Mouse (Mus musculus) midbrain, embryonic 11.5 days (tissue): ENCODE results near the gene Slc45a1. TPM values are rescaled to one million over a fixed set of nuclear protein-coding genes. Genes with fewer than 3 reads are reported as not detected.

Source experiments
- ATAC-seq: fragments of 200-750 bp; cut with Nextera tagmentation; 2 replicates; pipeline ENCODE4 v1.8.0; 2017; ENCODE audit warnings: moderate TSS enrichment, moderate library complexity; ENCODE audit not compliant: low FRiP score
- DNase-seq: peaks from one replicate; pipeline ENCODE4 v3.0.0; 2015; ENCODE audit warnings: low spot score; ENCODE audit errors: missing footprints
- H3K27ac ChIP-seq: fragments of 300-500 bp; sonication (generic); 2 replicates; pipeline ENCODE4 v1.5.1; 2014; ENCODE audit warnings: low read depth, low read length
- H3K27me3 ChIP-seq: fragments of 300-500 bp; sonication (generic); 2 replicates; pipeline ENCODE4 v1.6.1; 2014; ENCODE audit warnings: mild to moderate bottlenecking, low read length, moderate library complexity, mixed read lengths; ENCODE audit not compliant: control insufficient read depth, insufficient read depth
- H3K36me3 ChIP-seq: fragments of 300-500 bp; sonication (generic); 2 replicates; pipeline ENCODE4 v1.6.1; 2014; ENCODE audit warnings: mild to moderate bottlenecking, low read length, moderate library complexity, mixed read lengths; ENCODE audit not compliant: control insufficient read depth, insufficient read depth
- H3K4me1 ChIP-seq: fragments of 300-500 bp; sonication (generic); 2 replicates; pipeline ENCODE4 v1.6.1; 2014; ENCODE audit warnings: low read length; ENCODE audit not compliant: control insufficient read depth, insufficient read depth
- H3K4me2 ChIP-seq: fragments of 300-500 bp; sonication (generic); 2 replicates; pipeline ENCODE4 v1.6.1; 2014; ENCODE audit warnings: mild to moderate bottlenecking, moderate library complexity
- H3K4me3 ChIP-seq: fragments of 300-500 bp; sonication (generic); 2 replicates; pipeline ENCODE4 v1.5.1; 2014; ENCODE audit warnings: low read depth, low read length
- H3K9ac ChIP-seq: fragments of 300-500 bp; sonication (generic); 2 replicates; pipeline ENCODE4 v1.6.1; 2014; ENCODE audit warnings: low read length
- H3K9me3 ChIP-seq: fragments of 300-500 bp; sonication (generic); 2 replicates; pipeline ENCODE4 v1.6.1; 2016; ENCODE audit warnings: low read length; ENCODE audit not compliant: control insufficient read depth
- WGBS: fragments of 180-500 bp; shearing (Covaris S2); extraction: QIAGEN DNeasy Blood & Tissue Kit; methylation state at CpG from one replicate; pipeline ENCODE4 v1.1.7; 2014; 5-methylcytosine and 5-hydroxymethylcytosine counted together
- polyA plus RNA-seq: library from polyadenylated mRNA; unstranded; fragments of >200 nt; fragmentation: Nextera tagmentation; extraction: Ambion mirVana; gene quantifications from 2 replicates; pipeline ENCODE4 v1.2.1, GENCODE M21; 2014

The Slc45a1 gene
- polyA plus RNA-seq, 1 experiment from 2014 or later = 4.7 TPM

DNA sequence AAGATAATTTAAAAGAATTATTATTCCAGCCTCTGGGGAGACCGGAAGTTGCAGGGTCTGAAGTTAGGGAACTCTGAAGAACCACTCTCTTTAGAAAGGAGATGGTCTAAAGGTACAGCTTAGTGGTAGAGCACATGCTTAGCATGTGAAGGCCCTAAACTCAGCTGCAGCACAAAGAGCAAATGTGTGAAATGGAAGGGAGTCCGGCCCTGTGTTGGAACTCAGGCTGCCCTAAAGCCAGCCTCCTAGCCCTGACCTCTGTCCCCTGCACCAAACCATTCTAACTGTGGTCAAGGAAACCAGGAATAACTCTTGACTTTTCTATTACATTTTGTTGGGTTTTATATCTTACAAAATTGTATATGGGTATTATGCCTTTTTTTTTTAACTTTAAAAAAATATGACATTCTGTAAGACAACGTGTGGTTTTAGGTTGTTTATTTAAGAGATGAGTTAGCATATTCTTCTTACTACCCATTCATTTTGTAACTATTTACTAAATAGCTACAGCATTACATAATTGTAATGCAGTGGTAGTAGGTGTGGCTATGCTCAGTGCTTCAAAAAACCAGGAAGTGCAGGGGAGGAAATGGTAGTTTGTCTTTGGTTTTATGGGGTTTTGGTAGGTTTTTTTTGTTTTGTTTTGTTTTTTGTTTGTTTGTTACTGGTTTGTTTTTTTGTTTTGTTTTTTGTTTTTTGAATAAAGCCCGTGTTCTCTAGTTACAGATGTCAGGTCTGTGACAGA, 58.3 kb downstream of the Slc45a1 start:
- ATAC-seq = no peak
- WGBS = 82% methylated on average over 4 of the region's 4 CpGs
- no peak overlapping the region for H3K4me2 ChIP-seq

DNA sequence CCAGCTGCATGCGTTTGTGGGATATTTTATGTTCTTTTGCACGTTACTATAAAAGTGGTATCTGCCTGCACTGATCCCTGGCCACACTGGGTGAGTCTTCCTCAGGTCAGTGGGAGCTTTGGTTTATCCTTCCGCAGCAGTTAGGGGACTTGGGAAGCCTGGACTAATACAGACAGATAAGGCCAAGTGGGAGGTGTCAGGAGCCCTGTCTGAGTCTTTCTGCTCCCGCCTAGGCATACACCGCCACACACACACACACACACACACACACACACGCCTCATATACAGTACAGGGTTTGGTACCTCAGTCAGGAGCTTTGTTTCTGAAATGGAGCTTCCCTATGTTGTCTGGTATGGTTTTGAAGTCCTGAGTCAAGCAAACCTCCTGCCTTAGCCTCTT, 59.9 kb downstream of the Slc45a1 start:
- no peaks in the 10 kb centered on the region; the same call in 1 of the 2 replicates for H3K4me1 ChIP-seq
- WGBS = 86% methylated on average over 6 of the region's 6 CpGs
- ATAC-seq = no peak
- H3K9ac ChIP-seq = no peak overlapping the region
- no peak overlapping the region for H3K27ac ChIP-seq
- no peaks in the 10 kb centered on the region for H3K36me3 ChIP-seq
- no peak overlapping the region for H3K4me2 ChIP-seq
- H3K9me3 ChIP-seq = no peaks in the 10 kb centered on the region
- no peak overlapping the region for H3K4me3 ChIP-seq
- H3K27me3 ChIP-seq = no peaks in the 10 kb centered on the region
- DNase-seq = no peak

More for the DNA sequence above, 58.3 kb downstream of the Slc45a1 start:
- Histone ChIP-seq H3K4me1 (no peaks in the 10 kb centered on the region; the same call in 1 of the 2 replicates), H3K27ac (no peak overlapping the region), H3K9ac (no peak overlapping the region), H3K9me3 (no peaks in the 10 kb centered on the region), H3K27me3 (no peaks in the 10 kb centered on the region), H3K36me3 (no peaks in the 10 kb centered on the region), H3K4me3 (no peak overlapping the region)
- DNase-seq = no peak

DNA sequence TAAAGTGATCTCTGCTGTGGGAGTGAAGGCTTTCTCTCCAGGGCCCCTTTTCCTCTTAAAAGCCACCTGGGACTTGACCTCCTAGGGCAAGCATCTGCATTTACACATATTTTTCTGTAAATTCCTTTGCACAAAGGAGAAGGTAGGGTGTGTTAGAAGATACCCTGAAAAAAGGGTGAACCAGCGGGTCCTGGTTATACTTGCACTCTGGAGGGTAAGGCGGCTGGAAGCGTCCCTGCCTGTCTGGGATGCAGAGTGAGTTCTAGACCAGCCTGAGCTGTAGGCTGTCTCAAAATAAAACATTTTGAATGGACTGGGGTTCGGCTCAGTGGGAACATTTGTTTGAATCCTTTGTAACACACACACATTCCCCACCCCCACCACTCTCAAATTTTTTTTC, 60.4 kb downstream of the Slc45a1 start:
- H3K4me1 ChIP-seq = no peaks in the 10 kb centered on the region; the same call in 1 of the 2 replicates
- no peaks in the 10 kb centered on the region for H3K9me3 ChIP-seq
- no peak overlapping the region for H3K4me2 ChIP-seq
- H3K27me3 ChIP-seq = no peaks in the 10 kb centered on the region
- H3K36me3 ChIP-seq = no peaks in the 10 kb centered on the region
- DNase-seq (no peak), ATAC-seq (no peak)
- H3K27ac ChIP-seq = no peak overlapping the region
- no peak overlapping the region for H3K9ac ChIP-seq
- H3K4me3 ChIP-seq = no peak overlapping the region
- 83% methylated on average over 4 of the region's 4 CpGs for WGBS

DNA sequence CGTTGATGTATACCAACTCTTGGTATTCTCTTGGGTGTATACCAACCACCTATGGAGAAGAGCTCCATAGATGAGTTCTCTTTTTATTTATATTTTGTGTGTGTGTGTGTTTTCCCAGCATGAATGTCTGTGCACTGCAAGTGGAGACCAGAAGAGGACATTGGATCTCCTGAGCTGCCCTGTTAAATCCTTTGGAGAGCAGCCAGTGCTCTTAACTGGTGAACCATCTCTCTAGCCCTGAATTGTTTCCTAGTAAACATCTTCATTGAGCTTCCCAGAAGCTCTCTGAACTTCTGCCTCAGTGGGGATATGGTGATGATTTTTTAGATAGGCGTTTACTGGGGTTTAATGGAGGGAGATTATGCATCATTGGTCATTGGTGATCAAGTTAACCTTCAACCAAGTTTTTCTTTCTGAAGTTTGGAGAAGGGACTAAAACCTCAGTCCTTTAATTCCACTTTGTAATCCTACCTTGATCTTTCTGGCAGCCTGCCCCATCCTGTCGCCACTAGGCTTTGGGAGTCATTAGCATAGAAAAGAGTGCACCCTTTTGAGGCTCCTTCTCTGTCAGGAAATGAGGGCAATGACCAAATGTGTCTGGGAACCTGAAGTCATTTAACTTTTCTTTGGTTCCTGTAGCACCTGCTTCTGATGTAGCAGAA, 61.2 kb downstream of the Slc45a1 start:
- Histone ChIP-seq H3K9me3 (no peaks in the 10 kb centered on the region), H3K36me3 (no peaks in the 10 kb centered on the region), H3K27ac (no peak overlapping the region), H3K9ac (no peak overlapping the region), H3K4me3 (no peak overlapping the region), H3K27me3 (no peaks in the 10 kb centered on the region), H3K4me1 (no peaks in the 10 kb centered on the region; the same call in 1 of the 2 replicates), H3K4me2 (no peak overlapping the region)
- ATAC-seq (no peak), DNase-seq (no peak)
- 39% methylated on average over 3 of the region's 3 CpGs for WGBS

DNA sequence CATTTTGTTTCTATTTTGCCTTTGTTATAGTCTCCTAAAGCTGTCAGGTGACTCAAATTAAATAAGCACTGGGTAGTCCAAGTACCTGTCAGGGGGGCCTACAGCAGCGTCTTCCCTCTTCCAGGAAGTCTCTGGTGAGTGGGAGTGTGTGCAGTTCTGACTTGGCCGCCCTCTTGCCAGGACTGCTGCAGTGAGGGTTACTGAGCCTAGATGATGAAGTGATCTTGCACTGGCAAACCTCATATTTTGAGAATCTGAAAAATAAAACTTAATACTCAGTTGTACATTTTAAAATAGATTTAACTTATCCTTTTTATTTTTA, 63.7 kb downstream of the Slc45a1 start:
- Histone ChIP-seq H3K36me3 (no peaks in the 10 kb centered on the region), H3K4me1 (peaks cover 3% of the 10 kb centered on the region), H3K27me3 (no peaks in the 10 kb centered on the region), H3K9ac (no peak overlapping the region), H3K4me3 (no peak overlapping the region), H3K9me3 (no peaks in the 10 kb centered on the region), H3K27ac (no peak overlapping the region), H3K4me2 (no peak overlapping the region)
- DNase-seq (no peak), ATAC-seq (no peak)
- WGBS = 88% methylated on average over 2 of the region's 2 CpGs

DNA sequence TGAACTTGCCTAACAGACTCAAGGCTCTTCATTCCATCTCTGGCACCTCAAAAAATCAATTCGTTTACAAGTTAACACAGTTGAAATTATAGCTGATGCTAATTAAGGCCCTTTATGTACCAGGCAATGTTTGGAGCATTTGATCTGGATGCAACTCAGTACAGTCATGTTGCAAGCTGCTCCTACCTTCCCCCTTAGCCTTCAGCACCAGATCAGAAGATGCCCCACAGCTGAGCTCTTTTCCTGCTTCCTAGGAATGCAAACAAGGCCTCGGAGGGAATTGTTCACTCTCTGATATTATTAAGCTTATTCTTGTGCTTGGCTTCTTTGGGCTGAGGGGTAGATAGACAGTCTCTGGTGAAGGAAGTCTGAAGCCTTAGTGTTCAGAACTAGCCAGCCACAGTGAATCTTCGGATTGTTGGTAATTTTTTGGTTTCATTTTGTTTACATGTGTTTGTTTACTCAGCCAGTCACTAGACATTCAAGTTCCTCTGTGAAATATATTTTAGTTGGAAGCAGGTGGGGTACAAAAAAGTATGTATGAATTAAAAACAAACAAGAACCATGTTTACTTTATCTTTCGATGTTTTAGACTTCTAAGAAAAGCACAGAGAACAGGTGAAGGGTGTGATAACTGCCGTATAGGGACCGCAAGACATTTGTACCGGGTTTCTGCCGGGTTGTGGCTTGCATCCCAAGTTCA, 64.2 kb downstream of the Slc45a1 start:
- ATAC-seq (no peak), DNase-seq (no peak)
- WGBS = 88% methylated on average over 8 of the region's 8 CpGs
- no peak overlapping the region for H3K4me2 ChIP-seq
- H3K4me1 ChIP-seq = peaks cover 9% of the 10 kb centered on the region
- H3K9ac ChIP-seq = no peak overlapping the region
- H3K9me3 ChIP-seq = no peaks in the 10 kb centered on the region
- H3K4me3 ChIP-seq = no peak overlapping the region
- no peaks in the 10 kb centered on the region for H3K36me3 ChIP-seq
- no peaks in the 10 kb centered on the region for H3K27me3 ChIP-seq
- no peak overlapping the region for H3K27ac ChIP-seq

DNA sequence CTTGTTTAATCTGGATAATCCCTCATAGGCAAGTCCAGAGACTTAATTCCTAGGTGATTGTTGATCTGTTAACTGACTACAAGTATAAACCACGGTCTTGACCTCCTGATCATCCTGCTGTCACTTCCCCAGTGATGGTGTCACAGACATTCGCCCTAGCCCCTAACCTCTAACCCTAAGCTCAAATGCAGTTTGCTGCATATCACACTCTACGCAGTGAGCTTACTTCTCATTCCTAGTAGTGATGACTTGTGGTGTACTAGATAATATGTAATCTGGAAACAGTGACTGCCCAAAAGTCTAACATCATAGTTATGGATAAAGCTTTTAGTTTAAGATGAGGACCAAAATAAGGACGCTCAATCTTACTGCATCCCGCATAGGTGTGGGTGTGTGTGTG, 65.7 kb downstream of the Slc45a1 start:
- DNase-seq (no peak), ATAC-seq (no peak)
- H3K4me2 ChIP-seq = no peak overlapping the region
- H3K4me3 ChIP-seq = no peak overlapping the region
- H3K27ac ChIP-seq = no peak overlapping the region
- 88% methylated on average over 5 of the region's 5 CpGs for WGBS
- no peaks in the 10 kb centered on the region for H3K9me3 ChIP-seq
- H3K4me1 ChIP-seq = peaks cover 17% of the 10 kb centered on the region
- no peaks in the 10 kb centered on the region for H3K36me3 ChIP-seq
- H3K9ac ChIP-seq = no peak overlapping the region
- H3K27me3 ChIP-seq = no peaks in the 10 kb centered on the region

DNA sequence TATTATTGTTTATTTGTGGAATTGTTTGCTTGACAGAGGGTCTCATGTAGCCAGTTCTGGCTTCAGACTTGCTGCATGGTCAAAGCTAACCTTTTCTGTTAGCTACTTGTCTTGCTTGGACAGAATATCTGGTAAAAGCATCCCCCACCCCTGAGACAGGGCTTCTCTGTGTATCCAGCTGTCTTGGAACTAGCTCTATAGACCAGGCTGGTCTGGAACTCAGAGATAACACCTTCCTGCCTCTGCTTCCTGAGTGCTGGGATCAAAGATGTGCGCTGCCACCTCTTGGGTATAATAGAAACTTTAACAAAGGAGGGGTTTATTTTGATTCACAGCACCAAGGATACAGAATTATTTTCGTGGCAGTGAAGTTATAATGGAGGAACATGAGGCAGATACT, 66.2 kb downstream of the Slc45a1 start:
- no peaks in the 10 kb centered on the region for H3K36me3 ChIP-seq
- H3K4me1 ChIP-seq = peaks cover 17% of the 10 kb centered on the region
- H3K9me3 ChIP-seq = no peaks in the 10 kb centered on the region
- H3K4me2 ChIP-seq = no peak overlapping the region
- 94% methylated on average over 2 of the region's 2 CpGs for WGBS
- no peak for ATAC-seq
- H3K9ac ChIP-seq = no peak overlapping the region
- DNase-seq = no peak
- no peaks in the 10 kb centered on the region for H3K27me3 ChIP-seq
- no peak overlapping the region for H3K4me3 ChIP-seq
- H3K27ac ChIP-seq = no peak overlapping the region

DNA sequence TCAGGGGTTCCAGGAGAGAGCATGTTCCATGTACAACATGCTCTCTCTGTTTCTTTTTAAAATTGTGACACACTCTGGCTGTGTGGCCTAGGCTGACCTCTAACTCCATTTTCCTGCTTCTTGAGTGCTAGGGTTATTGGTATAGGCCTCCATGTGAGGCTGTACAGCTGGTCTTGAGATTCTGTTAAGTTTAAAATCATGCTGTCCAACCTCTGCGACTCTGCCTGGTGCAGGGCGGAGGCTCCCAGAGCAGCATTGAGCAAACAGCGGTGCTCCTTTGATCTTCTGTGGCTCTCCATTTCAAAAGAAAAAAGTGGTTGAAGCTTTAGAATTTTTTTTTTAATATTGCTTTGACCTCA, 68.2 kb downstream of the Slc45a1 start:
- H3K4me2 ChIP-seq = no peak overlapping the region
- 56% methylated on average over 3 of the region's 3 CpGs for WGBS
- H3K9me3 ChIP-seq = no peaks in the 10 kb centered on the region
- peaks cover 17% of the 10 kb centered on the region for H3K4me1 ChIP-seq
- no peaks in the 10 kb centered on the region for H3K36me3 ChIP-seq
- no peak overlapping the region for H3K4me3 ChIP-seq
- peak overlapping the region; percentile 21; the same call in 1 of the 2 replicates for H3K9ac ChIP-seq
- no peak overlapping the region; the same call in 1 of the 2 replicates for H3K27ac ChIP-seq
- ATAC-seq (no peak), DNase-seq (no peak)
- H3K27me3 ChIP-seq = no peaks in the 10 kb centered on the region
